ENCODE assay signal across 1 mouse cellular context in genomic region chr4:126096464-126097111, GRCm38 (mm10).
TF ChIP-seq lines count a peak whose summit lies in the region.

TSS of gene Lsm10 (plus strand) at chr4:126096623.

TF ChIP-seq in CH12.LX, 34 proteins besides CTCF, POLR2A, EP300 and RAD21 (continued from another document):
- TF ChIP-seq MAX (IDR thresholded peaks at IDR 0.05; ENCODE audit: low read length) (peak; percentile 83), JUN (IDR thresholded peaks at IDR 0.05; ENCODE audit: insufficient read depth, low read depth, low read length) (no peak), PAX5 (IDR thresholded peaks at IDR 0.05; ENCODE audit: low read length) (no peak), ZNF384 (IDR thresholded peaks at IDR 0.05; ENCODE audit: low read depth, low read length) (no peak), ZMIZ1 (IDR thresholded peaks at IDR 0.05; ENCODE audit: low read depth, low read length) (peak; percentile 90; the same call in 1 of the 2 replicates), MXI1 (IDR thresholded peaks at IDR 0.05; ENCODE audit: low read depth, low read length) (peak; percentile 95), CHD1 (IDR thresholded peaks at IDR 0.05; ENCODE audit: low read depth, low read length) (no peak), NRF1 (IDR thresholded peaks at IDR 0.05; ENCODE audit: low read depth, low read length) (peak; percentile 90), TCF12 (IDR thresholded peaks at IDR 0.05; ENCODE audit: low read depth, low read length) (peak; percentile 78; the same call in 1 of the 2 replicates), E2F4 (IDR thresholded peaks at IDR 0.05; ENCODE audit: insufficient replicate concordance, low read depth, low read length) (no peak), NELFE (IDR thresholded peaks at IDR 0.05; ENCODE audit: low read depth, low read length) (peak; percentile 88), CHD2 (IDR thresholded peaks at IDR 0.05; ENCODE audit: low read length) (no peak), ELF1 (IDR thresholded peaks at IDR 0.05; ENCODE audit: low read depth, low read length) (peak; percentile 91), KAT2A (IDR thresholded peaks at IDR 0.05; ENCODE audit: insufficient replicate concordance, low read length) (peak; percentile 82; the same call in 1 of the 2 replicates), POLR2AphosphoS2 (IDR thresholded peaks at IDR 0.05; ENCODE audit: low read depth, low read length) (peak; percentile 47; the same call in 1 of the 2 replicates)
